In genomic region chr11:58641057-58641456, GRCm38 (mm10) we compare ENCODE assay signal across 10 mouse cellular contexts. TPM values are rescaled to one million over a fixed set of nuclear protein-coding genes. Genes with fewer than 3 reads are reported as not detected.
DNase-seq lines count a peak whose midpoint lies in the region; ATAC-seq and TF ChIP-seq lines count a peak whose summit lies in the region.
"Had no signal": no experiment of that assay in that cellular context is flagged by ENCODE, and none has a peak within 500 bp of the region (broad histone marks: within the 10 kb centered on the region; RNA-seq: fewer than 3 reads in every experiment).

No protein-coding gene starts in this region.

- no peaks in the 10 kb centered on the region for H3K36me3 ChIP-seq in heart, embryonic 14.5 days (ENCODE audit: control insufficient read depth, insufficient read depth, low read length)
- H3K36me3 ChIP-seq in embryonic facial prominence, embryonic 15.5 days: no peaks in the 10 kb centered on the region
- no peaks in the 10 kb centered on the region for H3K36me3 ChIP-seq in limb, embryonic 10.5 days
- no peaks in the 10 kb centered on the region for H3K36me3 ChIP-seq in neural tube, embryonic 13.5 days

- no peaks in the 10 kb centered on the region for H3K9me3 ChIP-seq in heart, embryonic 14.5 days (ENCODE audit: control insufficient read depth, low read length)
- no peaks in the 10 kb centered on the region for H3K9me3 ChIP-seq in embryonic facial prominence, embryonic 15.5 days (replicated peaks)
- no peaks in the 10 kb centered on the region for H3K9me3 ChIP-seq in limb, embryonic 10.5 days (replicated peaks)
- no peaks in the 10 kb centered on the region for H3K9me3 ChIP-seq in neural tube, embryonic 13.5 days

- H3K4me2 ChIP-seq in heart, embryonic 14.5 days (ENCODE audit: low read length): peak overlapping the region; percentile 78
- H3K4me2 ChIP-seq in embryonic facial prominence, embryonic 15.5 days (replicated peaks): peak overlapping the region; percentile 59; the same call in 1 of the 2 replicates
- peak overlapping the region; percentile 90 for H3K4me2 ChIP-seq in neural tube, embryonic 13.5 days

- peaks cover 39% of the 10 kb centered on the region for H3K27me3 ChIP-seq in heart, embryonic 14.5 days (ENCODE audit: control insufficient read depth, insufficient read depth, low read length)
- peaks cover 33% of the 10 kb centered on the region for H3K27me3 ChIP-seq in embryonic facial prominence, embryonic 15.5 days
- H3K27me3 ChIP-seq in limb, embryonic 10.5 days (ENCODE audit: low read depth, poor library complexity, severe bottlenecking): peaks cover 43% of the 10 kb centered on the region
- H3K27me3 ChIP-seq in neural tube, embryonic 13.5 days: peaks cover 27% of the 10 kb centered on the region

- TF ChIP-seq CTCF in layer of hippocampus, adult 2 months (conservative IDR thresholded peaks at IDR 0.05): no peak

- H3K4me1 ChIP-seq in heart, embryonic 14.5 days (ENCODE audit: control insufficient read depth in 2 of 2, insufficient read depth in 2 of 2, low read length in 2 of 2): peaks cover 2 to 6% of the 10 kb centered on the region in 2 experiments; a peak in 2 of 4 replicates
- peaks cover 9% of the 10 kb centered on the region for H3K4me1 ChIP-seq in embryonic facial prominence, embryonic 15.5 days
- H3K4me1 ChIP-seq in limb, embryonic 10.5 days: peaks cover 9% of the 10 kb centered on the region
- peaks cover 11% of the 10 kb centered on the region for H3K4me1 ChIP-seq in neural tube, embryonic 13.5 days (replicated peaks)

- no peak for DNase-seq in heart, adult 9 months (ENCODE audit: low spot score in 2 of 2)
- no peak for DNase-seq in limb, embryonic 10.5 days (ENCODE audit: low spot score)
- DNase-seq in thymus, adult 18-20 months: no peak
- no peak for DNase-seq in layer of hippocampus, adult 2 months (ENCODE audit: low spot score in 2 of 2)
- DNase-seq in adrenal gland, adult 18-20 months (ENCODE audit: low spot score in 2 of 2): no peak

- ATAC-seq in heart, embryonic 14.5 days (ENCODE audit: insufficient number of reproducible peaks, insufficient read depth, low FRiP score, low read depth): no peak
- ATAC-seq in embryonic facial prominence, embryonic 15.5 days (ENCODE audit: insufficient number of reproducible peaks, low FRiP score, low TSS enrichment, low read depth): no peak
- ATAC-seq in neural tube, embryonic 13.5 days (ENCODE audit: low read depth): no peak
- ATAC-seq: inflammation-experienced regulatory T-cells, adult 6 months had no signal

- WGBS in heart, embryonic 14.5 days: 27% methylated on average over 14 of the region's 14 CpGs
- WGBS in embryonic facial prominence, embryonic 15.5 days: 25% methylated on average over 14 of the region's 14 CpGs
- 34% methylated on average over 14 of the region's 14 CpGs for WGBS in limb, embryonic 10.5 days
- WGBS in neural tube, embryonic 13.5 days: 29% methylated on average over 14 of the region's 14 CpGs

- H3K9ac ChIP-seq in heart, embryonic 14.5 days (ENCODE audit: low read length): no peak overlapping the region
- H3K9ac ChIP-seq in embryonic facial prominence, embryonic 15.5 days: no peak overlapping the region
- H3K9ac ChIP-seq in neural tube, embryonic 13.5 days: peak overlapping the region; percentile 72; the same call in 1 of the 2 replicates

- no peak overlapping the region for H3K27ac ChIP-seq in heart, embryonic 14.5 days (replicated peaks in 1 of 2; ENCODE audit: control insufficient read depth in 1 of 2, insufficient read depth in 1 of 2, low read depth in 2 of 2, low read length in 2 of 2)
- H3K27ac ChIP-seq in embryonic facial prominence, embryonic 15.5 days (replicated peaks): no peak overlapping the region
- no peak overlapping the region for H3K27ac ChIP-seq in limb, embryonic 10.5 days
- no peak overlapping the region for H3K27ac ChIP-seq in neural tube, embryonic 13.5 days (replicated peaks)
- no peak overlapping the region for H3K27ac ChIP-seq in layer of hippocampus, adult 2 months

- H3K4me3 ChIP-seq in heart, embryonic 14.5 days (ENCODE audit: control insufficient read depth in 1 of 2, insufficient read depth in 1 of 2, low read depth in 1 of 2, low read length in 2 of 2): peak overlapping the region in 1 of 2 experiments; percentile 34; a peak in 2 of 4 replicates
- no peak overlapping the region for H3K4me3 ChIP-seq in embryonic facial prominence, embryonic 15.5 days (replicated peaks)
- H3K4me3 ChIP-seq in limb, embryonic 10.5 days: peak overlapping the region; percentile 56
- peak overlapping the region; percentile 42; the same call in 1 of the 2 replicates for H3K4me3 ChIP-seq in neural tube, embryonic 13.5 days
- H3K4me3 ChIP-seq in layer of hippocampus, adult 2 months: no peak overlapping the region

RNA-seq across cellular contexts. Expression of gene Trim58, which starts 0.8 kb away (rescaled TPM):
- polyA plus RNA-seq in heart, embryonic 14.5 days (2014; fragmentation: Nextera tagmentation; extraction: Ambion mirVana): 0.15 TPM in 1 of 2 replicates, not detected in the other
- polyA plus RNA-seq in embryonic facial prominence, embryonic 15.5 days (2015; fragmentation: Nextera tagmentation; extraction: Ambion mirVana): 0.08 TPM in 1 of 2 replicates, not detected in the other
- 0.29 and 0.30 TPM in 2 replicates for polyA plus RNA-seq in limb, embryonic 10.5 days (2016; fragmentation: Nextera tagmentation; extraction: Ambion mirVana)
- 0.11 and 0.22 TPM in 2 replicates for polyA plus RNA-seq in neural tube, embryonic 13.5 days (2015; fragmentation: Nextera tagmentation; extraction: Ambion mirVana)
- total RNA-seq in layer of hippocampus, adult 2 months (2021): not detected
- total RNA-seq in adrenal gland, adult 18-20 months (2021): not detected
- polyA plus RNA-seq: inflammation-experienced regulatory T-cells, adult 6 months had no signal

RNA-seq across cellular contexts. Expression of gene Olfr323, which starts 10.8 kb away (rescaled TPM):
- polyA plus RNA-seq in heart, embryonic 14.5 days (2014; fragmentation: Nextera tagmentation; extraction: Ambion mirVana): not detected in 2 replicates
- 0.12 and 0.16 TPM in 2 replicates for polyA plus RNA-seq in embryonic facial prominence, embryonic 15.5 days (2015; fragmentation: Nextera tagmentation; extraction: Ambion mirVana)
- polyA plus RNA-seq in limb, embryonic 10.5 days (2016; fragmentation: Nextera tagmentation; extraction: Ambion mirVana): not detected in 2 replicates
- not detected in 2 replicates for polyA plus RNA-seq in neural tube, embryonic 13.5 days (2015; fragmentation: Nextera tagmentation; extraction: Ambion mirVana)
- total RNA-seq in layer of hippocampus, adult 2 months (2021): not detected
- total RNA-seq in adrenal gland, adult 18-20 months (2021): not detected
- polyA plus RNA-seq: brain, embryonic 14.5 days; inflammation-experienced regulatory T-cells, adult 6 months had no signal

RNA-seq across cellular contexts. Expression of gene Olfr322, which starts 17.5 kb away (rescaled TPM):
- polyA plus RNA-seq in heart, embryonic 14.5 days (2014; fragmentation: Nextera tagmentation; extraction: Ambion mirVana): not detected in 2 replicates
- 0.11 TPM in 1 of 2 replicates, not detected in the other for polyA plus RNA-seq in embryonic facial prominence, embryonic 15.5 days (2015; fragmentation: Nextera tagmentation; extraction: Ambion mirVana)
- not detected in 2 replicates for polyA plus RNA-seq in limb, embryonic 10.5 days (2016; fragmentation: Nextera tagmentation; extraction: Ambion mirVana)
- polyA plus RNA-seq in neural tube, embryonic 13.5 days (2015; fragmentation: Nextera tagmentation; extraction: Ambion mirVana): 0.07 TPM in 1 of 2 replicates, not detected in the other
- not detected for total RNA-seq in layer of hippocampus, adult 2 months (2021)
- not detected for total RNA-seq in adrenal gland, adult 18-20 months (2021)
- polyA plus RNA-seq: brain, embryonic 14.5 days; inflammation-experienced regulatory T-cells, adult 6 months had no signal

RNA-seq across cellular contexts. Expression of gene 2210407C18Rik, which starts 25.2 kb away (rescaled TPM):
- polyA plus RNA-seq in heart, embryonic 14.5 days (2014; fragmentation: Nextera tagmentation; extraction: Ambion mirVana): not detected in 2 replicates
- polyA plus RNA-seq in embryonic facial prominence, embryonic 15.5 days (2015; fragmentation: Nextera tagmentation; extraction: Ambion mirVana): not detected in 2 replicates
- not detected in 2 replicates for polyA plus RNA-seq in limb, embryonic 10.5 days (2016; fragmentation: Nextera tagmentation; extraction: Ambion mirVana)
- polyA plus RNA-seq in neural tube, embryonic 13.5 days (2015; fragmentation: Nextera tagmentation; extraction: Ambion mirVana): not detected in 2 replicates
- not detected for total RNA-seq in layer of hippocampus, adult 2 months (2021)
- total RNA-seq in adrenal gland, adult 18-20 months (2021): not detected
- polyA plus RNA-seq: brain, embryonic 14.5 days; inflammation-experienced regulatory T-cells, adult 6 months had no signal

RNA-seq across cellular contexts. Expression of gene Olfr320, which starts 39.8 kb away (rescaled TPM):
- not detected in 2 replicates for polyA plus RNA-seq in heart, embryonic 14.5 days (2014; fragmentation: Nextera tagmentation; extraction: Ambion mirVana)
- polyA plus RNA-seq in embryonic facial prominence, embryonic 15.5 days (2015; fragmentation: Nextera tagmentation; extraction: Ambion mirVana): not detected in 2 replicates
- not detected in 2 replicates for polyA plus RNA-seq in limb, embryonic 10.5 days (2016; fragmentation: Nextera tagmentation; extraction: Ambion mirVana)
- polyA plus RNA-seq in neural tube, embryonic 13.5 days (2015; fragmentation: Nextera tagmentation; extraction: Ambion mirVana): not detected in 2 replicates
- not detected for total RNA-seq in layer of hippocampus, adult 2 months (2021)
- total RNA-seq in adrenal gland, adult 18-20 months (2021): not detected
- polyA plus RNA-seq: brain, embryonic 14.5 days; inflammation-experienced regulatory T-cells, adult 6 months had no signal

Comparison
In these comparisons a context has a peak if more than half of its experiments do, and no peak if none do; other contexts are left out.
1. H3K4me3 ChIP-seq: peak in limb, embryonic 10.5 days (single experiment) and neural tube, embryonic 13.5 days (single experiment); none in embryonic facial prominence, embryonic 15.5 days (single experiment) and layer of hippocampus, adult 2 months (single experiment).
2. Peak in every context shown above with its lines, with median percentiles within 50 percentile points of each other: H3K4me2 ChIP-seq.